Comparison of ENCODE assay signal across 31 mouse cellular contexts in the genomic region with DNA sequence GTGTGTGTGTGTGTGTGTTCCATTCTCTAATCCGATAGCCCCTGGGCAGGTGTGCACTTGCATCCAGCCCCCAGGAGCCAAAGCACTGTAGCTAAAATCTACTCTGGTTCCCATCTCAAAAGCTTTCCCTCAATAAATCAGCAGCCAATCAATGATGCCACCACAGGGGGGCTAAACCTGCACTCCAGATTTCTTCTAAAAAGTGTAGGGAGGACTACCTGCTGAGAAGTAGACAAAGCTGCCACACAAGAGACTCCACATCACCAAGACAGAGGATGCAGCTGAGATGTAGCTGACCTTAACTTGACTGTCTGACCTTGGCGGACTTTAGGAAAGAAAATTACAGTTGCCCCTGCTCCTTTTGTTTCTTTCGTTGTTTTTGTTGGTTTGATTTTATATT.
"Had no signal": no experiment of that assay in that cellular context is flagged by ENCODE, and none has a peak within 500 bp of the region (broad histone marks: within the 10 kb centered on the region; RNA-seq: fewer than 3 reads in every experiment).

No protein-coding gene starts in this region.

- H3K9ac ChIP-seq: limb, embryonic 12.5 days; limb, embryonic 13.5 days; limb, embryonic 15.5 days; liver, embryonic 12.5 days; liver, embryonic 13.5 days; liver, embryonic 14.5 days; liver, embryonic 15.5 days; liver, postnatal 0 days; lung, embryonic 14.5 days; lung, embryonic 15.5 days; midbrain, embryonic 12.5 days; midbrain, embryonic 13.5 days; midbrain, embryonic 15.5 days had no signal

- H3K4me2 ChIP-seq: limb, embryonic 12.5 days; limb, embryonic 13.5 days; limb, embryonic 15.5 days; liver, embryonic 11.5 days; liver, embryonic 12.5 days; liver, embryonic 13.5 days; liver, embryonic 15.5 days; lung, embryonic 14.5 days; lung, embryonic 15.5 days; midbrain, embryonic 11.5 days; midbrain, embryonic 12.5 days; midbrain, embryonic 13.5 days; midbrain, embryonic 15.5 days had no signal

- H3K36me3 ChIP-seq: limb, embryonic 10.5 days; limb, embryonic 12.5 days; limb, embryonic 13.5 days; limb, embryonic 15.5 days; liver, embryonic 12.5 days; liver, embryonic 13.5 days; liver, embryonic 15.5 days; lung, embryonic 15.5 days; midbrain, embryonic 10.5 days; midbrain, embryonic 12.5 days; midbrain, embryonic 13.5 days; midbrain, embryonic 15.5 days had no signal

- DNase-seq: left cerebral cortex, postnatal 4 days; liver; liver, embryonic 13.5 days; liver, postnatal 0 days; lung, adult 18-20 months; lung, adult 2 months; lung, embryonic 14.5 days; lung, postnatal 10 days; lung, postnatal 14 days; lung, postnatal 36 days; lung, postnatal 4 days; midbrain, embryonic 14.5 days had no signal

- H3K4me1 ChIP-seq: liver, embryonic 12.5 days; liver, embryonic 13.5 days; liver, embryonic 15.5 days; megakaryocyte, embryonic 14.5 days had no signal

- H3K9me3 ChIP-seq: limb, embryonic 10.5 days; limb, embryonic 12.5 days; limb, embryonic 13.5 days; limb, embryonic 15.5 days; liver, embryonic 12.5 days; liver, embryonic 13.5 days; liver, embryonic 15.5 days; lung, embryonic 15.5 days; megakaryocyte, embryonic 14.5 days; midbrain, embryonic 10.5 days; midbrain, embryonic 12.5 days; midbrain, embryonic 13.5 days; midbrain, embryonic 15.5 days had no signal

- H3K27me3 ChIP-seq: limb, embryonic 12.5 days; limb, embryonic 13.5 days; limb, embryonic 15.5 days; liver, embryonic 12.5 days; liver, embryonic 13.5 days; liver, embryonic 15.5 days; lung, embryonic 15.5 days; megakaryocyte, embryonic 14.5 days; midbrain, embryonic 13.5 days; midbrain, embryonic 15.5 days had no signal

- H3K27ac ChIP-seq: limb, embryonic 10.5 days; limb, embryonic 12.5 days; limb, embryonic 13.5 days; limb, embryonic 15.5 days; liver, embryonic 12.5 days; liver, embryonic 13.5 days; liver, embryonic 14.5 days; liver, embryonic 15.5 days; lung, embryonic 15.5 days; macrophage; midbrain, embryonic 10.5 days; midbrain, embryonic 12.5 days; midbrain, embryonic 13.5 days; midbrain, embryonic 15.5 days had no signal

- ATAC-seq: liver, embryonic 12.5 days; liver, postnatal 0 days; lung, postnatal 0 days; midbrain, embryonic 13.5 days; midbrain, embryonic 15.5 days; midbrain, embryonic 16.5 days had no signal

- H3K4me3 ChIP-seq: limb, embryonic 10.5 days; limb, embryonic 12.5 days; limb, embryonic 13.5 days; limb, embryonic 15.5 days; liver, embryonic 12.5 days; liver, embryonic 13.5 days; liver, embryonic 15.5 days; lung, embryonic 15.5 days; megakaryocyte, embryonic 14.5 days; midbrain, embryonic 10.5 days; midbrain, embryonic 12.5 days; midbrain, embryonic 13.5 days; midbrain, embryonic 15.5 days; myocyte had no signal
